Mouse (Mus musculus): Measurements from ENCODE around the gene Ntrk2. TPM values are rescaled to one million over a fixed set of nuclear protein-coding genes. Genes with fewer than 3 reads are reported as not detected.
A peak's percentile ranks its signal among the peaks of the same experiment; 100 is the strongest.

Ntrk2 gene
- polyA plus RNA-seq, 1 experiment from 2014 or later: 137 TPM

DNA sequence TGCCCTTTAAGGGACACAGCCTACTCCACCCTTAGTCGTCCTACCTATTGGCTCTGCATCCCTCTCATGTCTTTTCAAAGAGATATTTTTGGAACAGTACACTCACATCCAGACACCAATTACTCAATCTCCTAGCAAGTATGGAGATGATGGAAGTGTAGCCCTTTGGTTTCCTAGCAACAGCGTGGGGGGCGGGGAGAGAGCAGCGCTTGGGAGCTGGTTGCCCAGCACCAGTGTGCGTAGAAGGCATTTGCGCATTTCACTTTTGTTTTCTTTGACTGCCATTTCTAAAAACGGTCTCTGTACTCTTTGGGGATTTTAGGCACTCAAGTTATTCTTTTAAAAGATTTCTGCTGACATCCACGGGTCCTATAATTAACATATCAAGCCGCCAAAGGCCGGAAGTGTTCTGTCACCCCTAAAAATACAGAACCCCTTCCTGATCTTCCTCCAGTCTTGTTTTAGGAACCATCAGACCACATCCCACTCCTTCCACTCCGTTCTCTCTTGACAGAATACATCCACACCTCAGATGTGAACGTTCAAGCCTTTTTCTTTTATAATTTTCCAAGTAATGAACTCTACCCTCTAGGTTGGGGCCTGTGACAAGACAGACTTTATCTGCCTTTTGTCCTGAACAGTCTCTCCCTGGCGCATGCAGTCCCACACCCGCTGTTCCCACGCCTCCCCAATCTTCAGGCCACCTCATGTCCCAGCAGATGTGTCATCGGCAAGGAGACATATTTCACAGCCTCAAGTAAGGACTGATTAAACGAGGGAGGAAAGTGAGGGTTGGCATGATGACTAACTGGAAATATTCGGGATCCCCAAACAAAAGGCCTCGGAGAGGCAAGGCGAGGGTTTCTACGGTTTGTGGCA is 339.5 kb downstream of the Ntrk2 start:
- peak; percentile 72 for ATAC-seq (ENCODE audit: low read depth)
- Histone ChIP-seq H3K9me3 (ENCODE audit: control insufficient read depth, low read length) (no peaks in the 10 kb centered on the region), H3K4me2 (ENCODE audit: low read depth, low read length) (no peak overlapping the region), H3K4me1 (ENCODE audit: control insufficient read depth, insufficient read depth, low read length) (peaks cover 28% of the 10 kb centered on the region), H3K4me3 (ENCODE audit: low read depth, low read length) (no peak overlapping the region), H3K36me3 (ENCODE audit: control insufficient read depth, insufficient read depth, low read length) (no peaks in the 10 kb centered on the region), H3K27me3 (ENCODE audit: control insufficient read depth, insufficient read depth, low read length) (no peaks in the 10 kb centered on the region), H3K9ac (replicated peaks; ENCODE audit: low read depth, low read length) (no peak overlapping the region), H3K27ac (ENCODE audit: low read depth, low read length) (peak overlapping the region; percentile 55)
- 38% methylated on average over 21 of the region's 21 CpGs for WGBS

DNA sequence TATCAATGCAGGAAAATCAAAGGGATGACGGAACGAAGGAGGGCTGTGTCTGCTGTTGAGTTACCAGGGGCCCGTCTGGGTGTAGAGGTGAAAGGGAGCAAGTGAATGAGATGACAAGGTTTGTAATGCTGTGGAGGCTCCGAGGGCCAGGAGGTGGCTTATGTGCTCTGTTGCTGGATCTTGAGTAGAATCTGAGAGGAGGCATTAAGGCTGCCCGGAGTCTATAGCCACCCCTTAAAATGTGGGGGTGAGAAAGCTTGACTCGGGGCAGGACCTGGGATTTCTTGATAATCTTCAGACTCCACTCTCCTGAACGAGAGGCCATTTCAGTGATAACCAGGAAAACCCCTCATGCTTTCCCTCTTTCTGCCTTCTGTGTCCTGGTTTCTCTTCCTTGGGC is 340.2 kb downstream of the Ntrk2 start:
- no peak for ATAC-seq (ENCODE audit: low read depth)
- Histone ChIP-seq H3K27me3 (ENCODE audit: control insufficient read depth, insufficient read depth, low read length) (no peaks in the 10 kb centered on the region), H3K4me2 (ENCODE audit: low read depth, low read length) (no peak overlapping the region), H3K4me3 (ENCODE audit: low read depth, low read length) (no peak overlapping the region), H3K9ac (replicated peaks; ENCODE audit: low read depth, low read length) (no peak overlapping the region), H3K36me3 (ENCODE audit: control insufficient read depth, insufficient read depth, low read length) (no peaks in the 10 kb centered on the region), H3K9me3 (ENCODE audit: control insufficient read depth, low read length) (no peaks in the 10 kb centered on the region), H3K27ac (ENCODE audit: low read depth, low read length) (no peak overlapping the region), H3K4me1 (ENCODE audit: control insufficient read depth, insufficient read depth, low read length) (peaks cover 28% of the 10 kb centered on the region)
- 90% methylated on average over 7 of the region's 7 CpGs for WGBS

DNA sequence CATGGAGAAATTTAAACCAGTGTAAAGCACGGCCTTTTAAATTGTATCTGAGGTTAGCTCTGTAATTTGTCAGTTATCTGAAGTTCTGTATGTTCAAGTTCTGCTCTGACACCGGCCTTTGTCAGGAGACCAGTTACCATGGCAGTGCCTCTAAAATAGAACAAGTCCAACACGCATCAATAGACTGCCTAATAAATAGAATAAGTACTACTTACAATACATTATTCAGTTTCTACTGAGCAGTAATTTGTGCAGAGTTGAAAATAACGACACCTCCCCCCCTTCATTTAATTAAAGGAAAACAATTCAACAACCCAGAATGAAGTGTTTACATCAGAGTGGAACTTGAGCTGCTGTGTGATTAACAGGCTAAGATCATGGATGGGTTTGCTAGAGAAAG is 341.6 kb downstream of the Ntrk2 start:
- Histone ChIP-seq H3K27me3 (ENCODE audit: control insufficient read depth, insufficient read depth, low read length) (no peaks in the 10 kb centered on the region), H3K4me1 (ENCODE audit: control insufficient read depth, insufficient read depth, low read length) (peaks cover 28% of the 10 kb centered on the region), H3K4me2 (ENCODE audit: low read depth, low read length) (no peak overlapping the region), H3K27ac (ENCODE audit: low read depth, low read length) (no peak overlapping the region), H3K9ac (replicated peaks; ENCODE audit: low read depth, low read length) (no peak overlapping the region), H3K9me3 (ENCODE audit: control insufficient read depth, low read length) (no peaks in the 10 kb centered on the region), H3K36me3 (ENCODE audit: control insufficient read depth, insufficient read depth, low read length) (no peaks in the 10 kb centered on the region), H3K4me3 (ENCODE audit: low read depth, low read length) (no peak overlapping the region)
- WGBS: 70% methylated on average over 4 of the region's 4 CpGs
- no peak for ATAC-seq (ENCODE audit: low read depth)

DNA sequence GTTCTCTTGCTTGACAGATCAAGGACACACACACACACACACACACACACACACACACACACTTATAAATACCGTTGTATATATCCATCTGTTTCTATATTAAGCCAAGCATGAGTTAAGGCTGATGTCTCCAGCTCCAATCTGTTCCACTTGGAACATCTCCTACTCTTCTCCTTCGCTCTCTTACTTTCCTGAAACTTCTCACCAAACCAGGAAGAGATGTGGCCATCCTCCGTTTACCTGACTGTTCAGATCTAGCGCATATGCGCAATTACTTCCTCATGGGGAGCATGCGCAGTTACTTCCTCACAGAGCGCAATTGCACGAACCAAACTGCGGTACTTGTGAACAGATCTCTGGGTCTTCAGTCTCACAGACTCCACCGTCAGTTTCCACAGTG is 342.4 kb downstream of the Ntrk2 start:
- no peak overlapping the region for H3K9ac ChIP-seq (replicated peaks; ENCODE audit: low read depth, low read length)
- no peak overlapping the region for H3K27ac ChIP-seq (ENCODE audit: low read depth, low read length)
- no peak overlapping the region for H3K4me3 ChIP-seq (ENCODE audit: low read depth, low read length)
- no peaks in the 10 kb centered on the region for H3K27me3 ChIP-seq (ENCODE audit: control insufficient read depth, insufficient read depth, low read length)
- H3K9me3 ChIP-seq (ENCODE audit: control insufficient read depth, low read length): no peaks in the 10 kb centered on the region
- H3K4me2 ChIP-seq (ENCODE audit: low read depth, low read length): no peak overlapping the region
- H3K36me3 ChIP-seq (ENCODE audit: control insufficient read depth, insufficient read depth, low read length): no peaks in the 10 kb centered on the region
- 91% methylated on average over 10 of the region's 10 CpGs for WGBS
- ATAC-seq (ENCODE audit: low read depth): no peak
- peaks cover 24% of the 10 kb centered on the region for H3K4me1 ChIP-seq (ENCODE audit: control insufficient read depth, insufficient read depth, low read length)

DNA sequence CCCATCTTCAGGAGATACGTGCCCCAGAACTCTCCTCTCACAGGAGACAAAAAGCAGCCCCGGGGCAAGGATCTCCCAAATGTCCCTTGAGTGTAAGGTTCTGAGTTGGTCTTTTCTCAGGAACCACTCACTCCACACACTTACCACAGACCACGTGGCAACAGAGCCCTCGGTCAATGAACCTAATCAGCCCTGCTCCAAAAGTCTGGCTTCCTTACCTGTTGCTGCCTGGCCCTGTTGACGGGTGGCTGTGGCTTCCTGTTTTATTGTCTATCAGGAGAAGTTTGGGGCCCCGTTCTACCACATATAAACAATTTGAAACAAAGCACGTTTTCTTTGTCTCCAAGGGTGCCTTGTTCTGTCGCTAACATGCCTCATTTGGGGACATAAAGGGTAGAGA is 357.6 kb downstream of the Ntrk2 start:
- H3K36me3 ChIP-seq (ENCODE audit: control insufficient read depth, insufficient read depth, low read length): no peaks in the 10 kb centered on the region
- H3K4me1 ChIP-seq (ENCODE audit: control insufficient read depth, insufficient read depth, low read length): no peaks in the 10 kb centered on the region
- no peak overlapping the region for H3K4me3 ChIP-seq (ENCODE audit: low read depth, low read length)
- H3K27me3 ChIP-seq (ENCODE audit: control insufficient read depth, insufficient read depth, low read length): no peaks in the 10 kb centered on the region
- ATAC-seq (ENCODE audit: low read depth): no peak
- no peaks in the 10 kb centered on the region for H3K9me3 ChIP-seq (ENCODE audit: control insufficient read depth, low read length)
- no peak overlapping the region for H3K27ac ChIP-seq (ENCODE audit: low read depth, low read length)
- H3K9ac ChIP-seq (replicated peaks; ENCODE audit: low read depth, low read length): no peak overlapping the region
- no peak overlapping the region for H3K4me2 ChIP-seq (ENCODE audit: low read depth, low read length)
- WGBS: 76% methylated on average over 8 of the region's 8 CpGs

DNA sequence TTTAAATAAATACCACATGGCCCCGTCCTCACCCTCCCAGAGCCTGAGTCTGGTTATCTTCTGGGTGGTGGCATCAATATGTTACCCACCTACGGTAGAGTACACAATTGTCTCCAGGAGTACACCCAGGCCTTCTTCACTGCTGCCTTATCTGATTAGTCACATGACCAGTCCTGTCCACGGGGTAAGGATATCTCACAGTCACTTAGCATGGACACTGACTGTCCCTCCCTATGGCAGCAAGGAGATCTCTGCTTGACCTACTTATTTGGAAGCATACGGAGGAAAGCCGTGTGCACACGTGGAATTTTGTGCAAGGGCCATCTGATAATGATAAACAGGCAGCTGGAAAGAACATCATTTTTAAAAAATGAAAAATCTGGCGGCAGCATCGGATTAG is 367.5 kb downstream of the Ntrk2 start:
- no peak for ATAC-seq (ENCODE audit: low read depth)
- no peak overlapping the region for H3K27ac ChIP-seq (ENCODE audit: low read depth, low read length)
- no peak overlapping the region for H3K4me3 ChIP-seq (ENCODE audit: low read depth, low read length)
- no peaks in the 10 kb centered on the region for H3K27me3 ChIP-seq (ENCODE audit: control insufficient read depth, insufficient read depth, low read length)
- H3K4me2 ChIP-seq (ENCODE audit: low read depth, low read length): no peak overlapping the region
- no peaks in the 10 kb centered on the region for H3K4me1 ChIP-seq (ENCODE audit: control insufficient read depth, insufficient read depth, low read length)
- H3K9ac ChIP-seq (replicated peaks; ENCODE audit: low read depth, low read length): no peak overlapping the region
- no peaks in the 10 kb centered on the region for H3K36me3 ChIP-seq (ENCODE audit: control insufficient read depth, insufficient read depth, low read length)
- no peaks in the 10 kb centered on the region for H3K9me3 ChIP-seq (ENCODE audit: control insufficient read depth, low read length)
- WGBS: 87% methylated on average over 8 of the region's 8 CpGs

DNA sequence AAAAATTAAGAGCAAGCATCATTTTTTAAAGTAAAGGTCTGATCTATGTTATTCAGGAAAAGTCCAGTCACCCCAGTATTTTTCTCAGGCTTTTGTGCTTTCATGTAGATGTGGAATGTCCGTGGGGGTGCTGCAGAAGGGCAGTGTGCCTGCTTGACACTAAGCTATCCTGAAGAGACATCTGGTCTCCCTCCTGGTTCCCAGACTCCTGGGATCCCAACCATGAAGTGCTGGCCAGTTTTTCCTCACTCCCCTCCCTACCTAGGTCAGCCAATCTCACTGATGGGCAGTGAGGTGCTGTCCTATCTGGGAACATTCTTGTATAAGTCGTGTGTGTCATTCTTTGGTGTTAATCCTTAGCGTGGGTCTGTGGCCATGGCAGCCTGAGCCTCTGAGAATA is 369.7 kb downstream of the Ntrk2 start:
- H3K36me3 ChIP-seq (ENCODE audit: control insufficient read depth, insufficient read depth, low read length): no peaks in the 10 kb centered on the region
- no peak overlapping the region for H3K4me3 ChIP-seq (ENCODE audit: low read depth, low read length)
- no peaks in the 10 kb centered on the region for H3K9me3 ChIP-seq (ENCODE audit: control insufficient read depth, low read length)
- no peak overlapping the region for H3K9ac ChIP-seq (replicated peaks; ENCODE audit: low read depth, low read length)
- H3K4me2 ChIP-seq (ENCODE audit: low read depth, low read length): no peak overlapping the region
- H3K27me3 ChIP-seq (ENCODE audit: control insufficient read depth, insufficient read depth, low read length): no peaks in the 10 kb centered on the region
- 93% methylated on average over 3 of the region's 3 CpGs for WGBS
- no peak for ATAC-seq (ENCODE audit: low read depth)
- no peak overlapping the region for H3K27ac ChIP-seq (ENCODE audit: low read depth, low read length)
- H3K4me1 ChIP-seq (ENCODE audit: control insufficient read depth, insufficient read depth, low read length): no peaks in the 10 kb centered on the region

DNA sequence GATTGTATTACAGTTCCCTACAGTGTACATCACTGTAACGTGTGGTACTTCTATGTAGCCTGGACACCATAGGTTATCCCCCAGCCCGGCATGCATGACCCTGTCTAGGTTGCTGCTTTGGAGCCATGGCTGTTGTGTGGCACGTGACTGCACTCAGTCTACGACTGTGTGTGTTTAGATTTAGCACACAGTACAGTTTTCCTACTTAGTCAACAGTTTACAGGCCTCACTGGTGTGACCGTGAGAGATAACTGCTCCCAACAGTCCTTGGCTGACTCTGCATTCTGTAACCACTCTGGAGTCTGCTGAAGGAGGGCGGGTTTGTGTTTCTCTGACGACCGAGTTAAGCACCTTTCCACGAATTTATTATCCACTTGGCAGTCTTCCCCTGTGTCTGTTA is 370.1 kb downstream of the Ntrk2 start:
- H3K9ac ChIP-seq (replicated peaks; ENCODE audit: low read depth, low read length): no peak overlapping the region
- ATAC-seq (ENCODE audit: low read depth): peak; percentile 31; the same call in 1 of the 2 replicates
- no peaks in the 10 kb centered on the region for H3K4me1 ChIP-seq (ENCODE audit: control insufficient read depth, insufficient read depth, low read length)
- H3K27me3 ChIP-seq (ENCODE audit: control insufficient read depth, insufficient read depth, low read length): no peaks in the 10 kb centered on the region
- H3K36me3 ChIP-seq (ENCODE audit: control insufficient read depth, insufficient read depth, low read length): no peaks in the 10 kb centered on the region
- H3K4me3 ChIP-seq (ENCODE audit: low read depth, low read length): no peak overlapping the region
- 74% methylated on average over 9 of the region's 9 CpGs for WGBS
- H3K4me2 ChIP-seq (ENCODE audit: low read depth, low read length): no peak overlapping the region
- H3K9me3 ChIP-seq (ENCODE audit: control insufficient read depth, low read length): no peaks in the 10 kb centered on the region
- H3K27ac ChIP-seq (ENCODE audit: low read depth, low read length): no peak overlapping the region

DNA sequence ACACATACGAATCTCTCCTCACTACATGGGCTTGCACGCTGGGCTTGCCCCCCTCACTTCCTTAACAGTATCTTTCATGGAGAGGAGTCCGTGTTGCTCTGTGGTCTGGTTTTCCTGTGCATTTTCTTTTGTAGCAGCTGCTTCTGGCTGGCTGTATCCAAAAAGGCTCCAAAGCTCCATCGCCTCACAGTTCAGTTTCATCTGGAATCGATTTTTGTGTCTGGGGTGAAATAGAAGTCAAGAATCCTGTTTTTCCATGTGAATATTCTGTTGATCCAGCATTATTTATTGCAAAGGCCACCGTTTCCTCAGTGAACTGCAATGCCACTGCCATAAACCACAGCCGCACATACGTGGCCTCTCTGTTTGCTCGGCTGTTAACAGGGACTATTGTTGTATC is 370.6 kb downstream of the Ntrk2 start:
- no peak for ATAC-seq (ENCODE audit: low read depth)
- Histone ChIP-seq H3K4me1 (ENCODE audit: control insufficient read depth, insufficient read depth, low read length) (no peaks in the 10 kb centered on the region), H3K36me3 (ENCODE audit: control insufficient read depth, insufficient read depth, low read length) (no peaks in the 10 kb centered on the region), H3K27ac (ENCODE audit: low read depth, low read length) (no peak overlapping the region), H3K4me3 (ENCODE audit: low read depth, low read length) (no peak overlapping the region), H3K9me3 (ENCODE audit: control insufficient read depth, low read length) (no peaks in the 10 kb centered on the region), H3K4me2 (ENCODE audit: low read depth, low read length) (no peak overlapping the region), H3K27me3 (ENCODE audit: control insufficient read depth, insufficient read depth, low read length) (no peaks in the 10 kb centered on the region), H3K9ac (replicated peaks; ENCODE audit: low read depth, low read length) (no peak overlapping the region)
- 59% methylated on average over 9 of the region's 9 CpGs for WGBS
